Mouse (Mus musculus): ENCODE results near the gene Xkr7. TPM values are rescaled to one million over a fixed set of nuclear protein-coding genes. Genes with fewer than 3 reads are reported as not detected.

The Xkr7 gene
- polyA plus RNA-seq, 1 experiment from 2014 or later, result not detected

DNA sequence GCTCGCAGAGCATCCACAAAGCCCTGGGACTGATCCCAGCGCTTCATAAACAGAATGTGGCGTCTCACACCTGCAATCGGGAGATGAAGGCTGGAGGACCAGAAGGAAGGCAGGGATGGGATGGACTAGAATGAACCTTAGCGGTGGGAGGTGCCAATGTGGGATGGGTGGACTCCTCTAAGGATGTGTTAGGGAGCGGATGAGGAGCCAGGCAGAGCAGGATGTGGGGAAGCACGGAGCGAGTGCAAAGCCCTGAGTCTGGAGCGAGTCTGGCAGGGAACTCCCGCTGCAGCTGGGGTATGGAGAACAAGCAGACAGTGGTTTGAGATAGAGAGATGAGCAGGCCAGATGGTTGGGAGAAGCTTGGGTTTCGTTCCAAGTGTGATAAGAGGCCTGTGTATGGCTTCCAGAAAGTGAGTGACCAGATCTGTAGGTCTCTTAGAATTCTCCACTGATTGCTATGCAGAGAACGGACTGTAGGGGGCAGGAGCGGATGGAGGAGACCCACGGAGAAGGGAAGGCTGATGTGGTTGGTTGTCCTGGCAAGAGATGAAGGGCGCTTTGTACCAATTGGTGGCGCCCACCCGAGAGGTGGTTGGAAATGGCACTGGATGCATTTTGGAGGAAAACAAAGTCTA, 16.3 kb downstream of the Xkr7 start:
- Histone ChIP-seq H3K36me3 (no peaks in the 10 kb centered on the region), H3K27ac (no peak overlapping the region), H3K27me3 (ENCODE audit: low read depth, poor library complexity, severe bottlenecking) (peaks cover 48% of the 10 kb centered on the region), H3K4me3 (no peak overlapping the region), H3K9me3 (replicated peaks) (no peaks in the 10 kb centered on the region), H3K4me1 (peaks cover 6% of the 10 kb centered on the region)
- DNase-seq (ENCODE audit: low spot score), result peak; percentile 57
- 44% methylated on average over 17 of the region's 17 CpGs for WGBS

DNA sequence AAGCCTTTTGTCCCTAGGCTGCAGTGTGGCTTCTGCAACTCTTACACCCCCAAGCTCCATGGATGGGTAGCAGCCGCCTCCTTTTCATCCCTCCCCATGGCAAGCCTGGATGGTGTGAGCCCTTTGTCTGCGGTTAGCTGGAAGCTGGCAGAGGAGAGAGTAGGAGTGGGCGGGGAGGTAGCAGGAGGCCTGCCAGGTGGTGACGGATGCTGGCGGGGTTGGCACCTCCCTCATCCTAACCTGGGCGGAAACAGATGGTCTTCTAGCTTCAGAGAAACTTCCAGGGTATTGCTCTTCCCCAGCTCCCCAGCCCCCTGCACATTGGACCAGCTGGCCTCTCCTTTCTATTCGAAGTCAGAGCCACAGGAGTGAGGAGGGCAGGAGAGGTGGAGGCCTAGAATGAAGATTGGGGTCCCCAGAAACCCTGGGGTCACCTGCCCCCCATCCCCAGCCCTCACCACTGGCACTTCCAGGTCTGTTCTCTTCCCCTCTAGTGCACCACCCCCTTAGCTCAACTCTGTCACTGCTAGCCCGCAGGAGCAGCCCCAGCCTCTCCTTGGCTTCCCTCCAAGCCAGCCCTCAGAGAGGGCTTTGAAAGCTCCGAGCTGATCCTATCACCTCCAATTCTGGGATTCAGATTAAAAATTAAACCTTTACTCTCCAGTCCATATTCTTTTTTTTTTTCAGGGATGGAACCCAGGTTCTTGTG, 17.8 kb downstream of the Xkr7 start:
- Histone ChIP-seq H3K36me3 (no peaks in the 10 kb centered on the region), H3K27ac (no peak overlapping the region), H3K4me3 (no peak overlapping the region), H3K9me3 (replicated peaks) (no peaks in the 10 kb centered on the region), H3K4me1 (peaks cover 6% of the 10 kb centered on the region), H3K27me3 (ENCODE audit: low read depth, poor library complexity, severe bottlenecking) (peaks cover 63% of the 10 kb centered on the region)
- no peak for DNase-seq (ENCODE audit: low spot score)
- WGBS, result 40% methylated on average over 9 of the region's 9 CpGs

GRCm38 (mm10) chr2:153049997-153050358, 18.3 kb downstream of the Xkr7 start:
- Histone ChIP-seq H3K27ac (no peak overlapping the region), H3K4me1 (peaks cover 6% of the 10 kb centered on the region), H3K4me3 (no peak overlapping the region), H3K9me3 (replicated peaks) (no peaks in the 10 kb centered on the region), H3K36me3 (no peaks in the 10 kb centered on the region), H3K27me3 (ENCODE audit: low read depth, poor library complexity, severe bottlenecking) (peaks cover 68% of the 10 kb centered on the region)
- DNase-seq (ENCODE audit: low spot score), result no peak
- 86% methylated on average over 4 of the region's 4 CpGs for WGBS

- no peak for DNase-seq (ENCODE audit: low spot score)
- no peaks in the 10 kb centered on the region for H3K36me3 ChIP-seq
- H3K4me1 ChIP-seq, result peaks cover 6% of the 10 kb centered on the region
- no peak overlapping the region for H3K27ac ChIP-seq
- 81% methylated on average over 6 of the region's 6 CpGs for WGBS
- no peaks in the 10 kb centered on the region for H3K9me3 ChIP-seq (replicated peaks)
- peaks cover 66% of the 10 kb centered on the region for H3K27me3 ChIP-seq (ENCODE audit: low read depth, poor library complexity, severe bottlenecking)
- no peak overlapping the region for H3K4me3 ChIP-seq
Observed at GRCm38 (mm10) chr2:153051095-153051494, 19.4 kb downstream of the Xkr7 start.

DNA sequence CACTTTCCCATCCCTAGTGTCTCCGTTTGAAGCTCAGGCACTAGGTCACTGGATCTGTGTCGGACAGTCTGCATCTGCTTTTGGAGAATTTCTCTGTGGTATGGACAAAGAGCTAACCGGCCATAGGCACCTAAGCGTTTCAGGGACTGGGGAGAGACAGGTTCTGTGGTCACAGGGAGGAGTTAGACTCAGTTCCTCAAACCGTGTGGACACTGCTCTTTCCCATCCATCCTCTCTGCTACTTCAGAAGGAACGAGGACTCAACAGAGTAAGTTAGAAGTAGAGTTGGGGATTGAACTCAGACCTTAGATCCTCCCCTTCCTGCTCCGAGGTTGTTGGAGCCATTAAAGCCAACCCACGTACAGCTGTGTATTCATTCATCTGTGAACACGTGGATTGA, 19.9 kb downstream of the Xkr7 start:
- Histone ChIP-seq H3K9me3 (replicated peaks) (no peaks in the 10 kb centered on the region), H3K4me1 (peaks cover 6% of the 10 kb centered on the region), H3K36me3 (no peaks in the 10 kb centered on the region), H3K27me3 (ENCODE audit: low read depth, poor library complexity, severe bottlenecking) (peaks cover 66% of the 10 kb centered on the region), H3K27ac (no peak overlapping the region), H3K4me3 (no peak overlapping the region)
- DNase-seq (ENCODE audit: low spot score), result no peak
- WGBS, result 88% methylated on average over 9 of the region's 9 CpGs

DNA sequence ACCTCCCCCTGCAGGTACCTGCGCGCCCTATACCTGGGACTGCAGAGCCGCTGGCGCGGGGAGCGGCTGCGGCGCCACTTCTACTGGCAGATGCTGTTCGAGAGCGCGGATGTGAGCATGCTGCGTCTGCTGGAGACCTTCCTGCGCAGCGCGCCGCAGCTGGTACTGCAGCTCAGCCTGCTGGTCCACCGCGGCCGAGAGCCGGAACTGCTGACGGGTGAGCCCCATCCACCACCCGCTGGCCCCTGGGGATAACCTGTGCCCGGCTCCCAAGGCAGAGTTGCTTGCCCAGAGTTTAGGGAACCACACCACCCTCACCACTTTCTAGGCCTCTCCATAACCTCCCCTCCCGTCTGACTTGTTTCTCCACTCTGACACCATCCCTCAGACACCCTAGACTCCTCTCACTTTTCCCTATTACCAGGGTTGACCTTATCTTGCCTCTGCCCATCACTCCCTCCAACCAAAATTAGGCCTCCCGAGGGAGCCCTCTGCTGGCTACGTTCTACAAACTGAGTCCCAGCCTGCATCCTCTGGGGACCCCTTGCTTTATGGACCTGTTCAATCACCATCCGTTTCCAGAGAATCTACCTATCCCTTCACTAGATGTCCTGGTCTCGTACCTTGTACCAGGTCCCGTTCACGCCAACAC, 21.2 kb downstream of the Xkr7 start:
- Histone ChIP-seq H3K4me3 (peak overlapping the region; percentile 31), H3K4me1 (peaks cover 6% of the 10 kb centered on the region), H3K36me3 (no peaks in the 10 kb centered on the region), H3K27ac (no peak overlapping the region), H3K9me3 (replicated peaks) (no peaks in the 10 kb centered on the region), H3K27me3 (ENCODE audit: low read depth, poor library complexity, severe bottlenecking) (peaks cover 66% of the 10 kb centered on the region)
- no peak for DNase-seq (ENCODE audit: low spot score)
- 8% methylated on average over 30 of the region's 30 CpGs for WGBS

- Histone ChIP-seq H3K9me3 (replicated peaks) (no peaks in the 10 kb centered on the region), H3K27me3 (ENCODE audit: low read depth, poor library complexity, severe bottlenecking) (peaks cover 70% of the 10 kb centered on the region), H3K4me1 (peaks cover 6% of the 10 kb centered on the region), H3K4me3 (no peak overlapping the region), H3K27ac (no peak overlapping the region), H3K36me3 (no peaks in the 10 kb centered on the region)
- WGBS, result 87% methylated on average over 8 of the region's 8 CpGs
- no peak for DNase-seq (ENCODE audit: low spot score)
Observed at GRCm38 (mm10) chr2:153053896-153054295, 22.2 kb downstream of the Xkr7 start.

- Histone ChIP-seq H3K4me3 (no peak overlapping the region), H3K36me3 (no peaks in the 10 kb centered on the region), H3K27ac (no peak overlapping the region), H3K27me3 (ENCODE audit: low read depth, poor library complexity, severe bottlenecking) (peaks cover 59% of the 10 kb centered on the region), H3K4me1 (peaks cover 6% of the 10 kb centered on the region), H3K9me3 (replicated peaks) (no peaks in the 10 kb centered on the region)
- 58% methylated on average over 6 of the region's 6 CpGs for WGBS
- no peak for DNase-seq (ENCODE audit: low spot score)
Observed at GRCm38 (mm10) chr2:153055270-153055920, 23.7 kb downstream of the Xkr7 start.

GRCm38 (mm10) chr2:153058365-153058764, 26.7 kb downstream of the Xkr7 start:
- no peak for DNase-seq (ENCODE audit: low spot score)
- Histone ChIP-seq H3K9me3 (replicated peaks) (no peaks in the 10 kb centered on the region), H3K36me3 (no peaks in the 10 kb centered on the region), H3K4me3 (no peak overlapping the region), H3K27ac (no peak overlapping the region), H3K27me3 (ENCODE audit: low read depth, poor library complexity, severe bottlenecking) (peaks cover 29% of the 10 kb centered on the region), H3K4me1 (no peaks in the 10 kb centered on the region)
- WGBS, result 72% methylated on average over 4 of the region's 4 CpGs

DNA sequence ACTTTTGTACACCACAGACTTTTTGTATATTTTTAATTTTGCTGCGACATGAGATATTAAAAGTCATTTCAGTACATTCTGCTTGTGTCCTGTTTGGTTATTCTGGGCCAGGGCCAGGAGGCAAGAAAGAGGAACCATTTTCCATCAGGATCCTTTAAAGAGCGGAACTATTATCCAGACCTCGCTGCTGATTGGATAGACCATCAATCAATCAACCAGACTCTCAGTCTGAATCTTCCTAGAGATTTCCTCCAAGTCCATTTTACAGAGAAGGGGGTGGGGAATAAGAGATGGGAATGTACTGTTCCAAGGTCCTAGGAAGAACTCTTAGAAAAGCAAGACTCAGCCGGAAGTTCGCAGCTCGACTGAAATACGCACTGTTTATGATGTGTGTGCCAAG, 28.6 kb downstream of the Xkr7 start:
- H3K27ac ChIP-seq, result no peak overlapping the region
- H3K4me1 ChIP-seq, result no peaks in the 10 kb centered on the region
- no peak for DNase-seq (ENCODE audit: low spot score)
- 87% methylated on average over 7 of the region's 7 CpGs for WGBS
- no peaks in the 10 kb centered on the region for H3K9me3 ChIP-seq (replicated peaks)
- peaks cover 11% of the 10 kb centered on the region for H3K27me3 ChIP-seq (ENCODE audit: low read depth, poor library complexity, severe bottlenecking)
- no peak overlapping the region for H3K4me3 ChIP-seq
- no peaks in the 10 kb centered on the region for H3K36me3 ChIP-seq

DNA sequence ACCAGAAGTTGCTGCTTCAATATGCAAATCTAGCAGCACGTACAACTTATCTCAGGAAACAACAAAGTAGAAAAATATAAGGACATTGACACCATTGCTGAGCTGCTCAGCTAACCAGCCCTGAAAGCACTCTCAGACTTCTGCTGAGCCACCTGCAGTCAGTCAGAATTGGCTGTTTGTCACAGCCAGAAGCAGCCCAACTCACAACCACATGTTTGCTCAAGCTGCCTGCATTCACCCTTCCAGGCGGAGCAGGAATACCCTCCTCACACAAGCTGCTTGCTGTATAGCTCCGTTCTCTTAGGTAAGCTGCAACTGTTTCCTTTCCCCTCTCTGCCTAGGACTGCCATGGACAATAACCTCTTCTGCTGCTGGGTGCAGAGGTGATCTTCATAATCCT, 31.7 kb downstream of the Xkr7 start:
- H3K27me3 ChIP-seq (ENCODE audit: low read depth, poor library complexity, severe bottlenecking), result peaks cover 26% of the 10 kb centered on the region
- no peak overlapping the region for H3K4me3 ChIP-seq
- H3K9me3 ChIP-seq (replicated peaks), result no peaks in the 10 kb centered on the region
- no peak for DNase-seq (ENCODE audit: low spot score)
- no peak overlapping the region for H3K27ac ChIP-seq
- no peaks in the 10 kb centered on the region for H3K36me3 ChIP-seq
- WGBS, result 57% methylated on average over 3 of the region's 3 CpGs
- 0 out of 2 replicates have a peak, but pooled peaks cover 8% of the 10 kb centered on the region for H3K4me1 ChIP-seq

DNA sequence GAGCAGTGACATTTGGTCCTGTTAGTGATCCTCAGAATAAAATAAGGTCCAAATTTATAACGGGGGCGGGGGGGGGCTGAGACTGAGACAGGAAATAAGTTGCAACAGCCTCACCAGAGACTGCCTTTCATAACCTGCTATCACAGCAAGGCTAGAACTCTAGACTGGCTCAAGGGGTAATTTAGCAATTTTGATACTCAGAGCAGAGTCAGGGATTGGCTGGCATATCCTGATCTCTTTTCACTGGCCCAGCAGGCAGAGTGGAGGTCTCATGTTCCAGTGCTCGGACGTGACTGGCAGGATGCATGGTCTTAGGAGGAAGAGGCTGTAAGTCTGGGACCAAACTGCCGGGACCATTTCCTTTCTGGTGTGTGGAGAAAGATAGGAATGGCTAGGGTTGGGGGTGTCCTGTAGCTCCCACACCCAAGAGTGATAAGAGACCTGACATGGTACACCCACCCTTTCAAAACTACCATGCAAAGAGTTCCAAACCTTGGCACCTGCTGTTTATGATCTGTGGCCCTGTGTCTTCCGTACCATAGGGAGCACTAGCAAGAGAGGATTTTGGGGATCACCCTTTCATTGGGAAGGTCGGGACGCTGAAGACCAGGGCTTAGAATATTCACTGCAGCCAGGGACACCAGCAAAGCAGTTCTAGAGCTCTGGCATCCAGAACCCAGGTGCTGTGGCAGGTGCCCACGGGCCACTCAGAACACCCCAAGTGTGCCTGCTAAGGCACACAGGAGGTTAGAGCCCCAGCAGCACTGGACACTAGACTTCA, 32.7 kb downstream of the Xkr7 start:
- no peak overlapping the region for H3K27ac ChIP-seq

More for the DNA sequence above, 32.7 kb downstream of the Xkr7 start:
- DNase-seq (ENCODE audit: low spot score), result no peak
- 0 out of 2 replicates have a peak, but pooled peaks cover 8% of the 10 kb centered on the region for H3K4me1 ChIP-seq
- no peaks in the 10 kb centered on the region for H3K36me3 ChIP-seq
- H3K9me3 ChIP-seq (replicated peaks), result no peaks in the 10 kb centered on the region
- no peak overlapping the region for H3K4me3 ChIP-seq
- H3K27me3 ChIP-seq (ENCODE audit: low read depth, poor library complexity, severe bottlenecking), result peaks cover 31% of the 10 kb centered on the region
- 79% methylated on average over 9 of the region's 9 CpGs for WGBS
